Mouse (Mus musculus) embryonic facial prominence, embryonic 14.5 days (tissue): ENCODE measurements at regions not wholly inside any gene's neighbourhood (a gene's known extent, or its start where the extent isn't known, plus 50 kb on each side); places are given as distances from the start of the nearest gene placed in this dataset.

Experiments used
- ATAC-seq: fragments of 200-750 bp; cut with Nextera tagmentation; 2 replicates; pipeline ENCODE4 v1.8.0; 2017; ENCODE audit warnings: low read depth, moderate number of reproducible peaks, moderate TSS enrichment
- DNase-seq: peaks from one replicate; pipeline ENCODE4 v3.0.0-alpha.2; 2015; ENCODE audit warnings: low spot score
- H3K27ac ChIP-seq: fragments of 300-500 bp; sonication (generic); replicated peaks from 2 replicates; pipeline ENCODE4 v1.5.1; 2014; ENCODE audit warnings: low read depth, mild to moderate bottlenecking, low read length, moderate library complexity
- H3K27me3 ChIP-seq: fragments of 300-500 bp; sonication (generic); replicated peaks from 2 replicates; pipeline ENCODE4 v1.6.1; 2014; ENCODE audit warnings: low read length; ENCODE audit not compliant: control insufficient read depth, insufficient read depth
- H3K36me3 ChIP-seq: fragments of 300-500 bp; sonication (generic); 2 replicates; pipeline ENCODE4 v1.6.1; 2014; ENCODE audit warnings: low read length, mixed read lengths; ENCODE audit not compliant: control insufficient read depth, insufficient read depth
- H3K4me1 ChIP-seq: fragments of 300-500 bp; sonication (generic); 2 replicates; pipeline ENCODE4 v1.6.1; 2014; ENCODE audit warnings: antibody characterized with exemption, low read length; ENCODE audit not compliant: control insufficient read depth, insufficient read depth
- H3K4me2 ChIP-seq: fragments of 300-500 bp; sonication (generic); 2 replicates; pipeline ENCODE4 v1.6.1; 2014; ENCODE audit warnings: low read depth, mild to moderate bottlenecking, low read length, moderate library complexity, mixed read lengths
- H3K4me3 ChIP-seq: fragments of 300-500 bp; sonication (generic); 2 replicates; pipeline ENCODE4 v1.5.1; 2014; ENCODE audit warnings: low read depth, mild to moderate bottlenecking, low read length
- H3K9ac ChIP-seq: fragments of 300-500 bp; sonication (generic); 2 replicates; pipeline ENCODE4 v1.6.1; 2014; ENCODE audit warnings: low read depth, mild to moderate bottlenecking, low read length, moderate library complexity, mixed read lengths
- H3K9me3 ChIP-seq: fragments of 300-500 bp; sonication (generic); 2 replicates; pipeline ENCODE4 v1.6.1; 2016; ENCODE audit warnings: low read length; ENCODE audit not compliant: control insufficient read depth
- WGBS: fragments of 180-500 bp; shearing (Covaris S2); extraction: QIAGEN DNeasy Blood & Tissue Kit; methylation state at CpG from one replicate; pipeline ENCODE4 v1.1.7; 2014; 5-methylcytosine and 5-hydroxymethylcytosine counted together

DNA sequence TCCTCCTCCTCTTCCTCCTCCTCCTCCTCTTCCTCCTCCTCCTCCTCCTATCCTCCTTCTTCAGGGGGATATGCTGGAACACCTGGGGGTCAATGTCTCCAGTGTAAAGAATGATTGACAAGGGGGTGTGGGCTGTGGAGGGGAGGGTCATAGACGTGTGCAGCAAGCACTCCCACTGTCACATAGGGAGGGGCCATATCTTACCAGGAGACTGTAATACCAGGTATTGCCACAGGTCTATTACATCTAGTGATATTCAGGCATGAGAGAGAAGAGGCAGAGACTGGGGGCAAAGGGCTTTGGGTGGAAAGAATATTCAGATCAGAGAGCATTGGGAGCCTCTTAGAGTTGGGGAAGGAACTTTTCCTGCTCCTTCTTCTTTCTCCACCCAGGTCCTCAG, 102.3 kb downstream of the Ets2 start:
- no peak overlapping the region for H3K9ac ChIP-seq
- DNase-seq (no peak), ATAC-seq (no peak)
- H3K9me3 ChIP-seq = no peaks in the 10 kb centered on the region
- no peak overlapping the region for H3K27ac ChIP-seq
- no peaks in the 10 kb centered on the region for H3K36me3 ChIP-seq
- H3K4me3 ChIP-seq = no peak overlapping the region
- no peak overlapping the region for H3K4me2 ChIP-seq
- 0 out of 2 replicates have a peak, but pooled peaks cover 7% of the 10 kb centered on the region for H3K4me1 ChIP-seq
- no peaks in the 10 kb centered on the region for H3K27me3 ChIP-seq
- WGBS = 27% methylated on average over 1 of the region's 1 CpGs

DNA sequence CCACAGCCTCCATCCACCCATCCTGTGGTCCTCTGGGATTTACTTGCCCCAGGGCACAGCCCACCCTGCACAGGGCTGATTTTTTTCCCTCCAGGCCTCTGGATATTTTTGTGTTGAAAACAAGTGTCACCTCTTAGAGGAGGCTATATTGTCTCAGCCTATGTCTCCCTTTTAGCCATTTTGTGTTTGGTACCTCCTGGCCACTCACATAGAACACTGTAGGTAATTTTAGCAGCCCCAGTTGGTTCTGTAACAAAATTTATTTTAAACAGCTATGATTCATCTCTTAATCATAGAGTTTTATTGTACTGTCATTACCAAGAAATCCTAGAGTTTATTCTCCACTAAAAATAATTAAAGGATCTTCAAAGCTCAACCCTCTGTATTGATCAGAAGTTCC, 100.8 kb downstream of the Ets2 start:
- no peak overlapping the region for H3K9ac ChIP-seq
- no peak for DNase-seq
- H3K27ac ChIP-seq = no peak overlapping the region
- H3K4me2 ChIP-seq = no peak overlapping the region
- ATAC-seq = no peak
- H3K9me3 ChIP-seq = no peaks in the 10 kb centered on the region
- no peaks in the 10 kb centered on the region for H3K27me3 ChIP-seq
- no peaks in the 10 kb centered on the region for H3K36me3 ChIP-seq
- 0 out of 2 replicates have a peak, but pooled peaks cover 7% of the 10 kb centered on the region for H3K4me1 ChIP-seq
- H3K4me3 ChIP-seq = no peak overlapping the region

GRCm38 (mm10) chr16:95802207-95802606, 100.3 kb downstream of the Ets2 start:
- H3K9ac ChIP-seq = no peak overlapping the region
- no peaks in the 10 kb centered on the region for H3K9me3 ChIP-seq
- no peak overlapping the region for H3K4me3 ChIP-seq
- H3K4me1 ChIP-seq = 0 out of 2 replicates have a peak, but pooled peaks cover 7% of the 10 kb centered on the region
- H3K27ac ChIP-seq = no peak overlapping the region
- no peak overlapping the region for H3K4me2 ChIP-seq
- DNase-seq = no peak
- no peak for ATAC-seq
- no peaks in the 10 kb centered on the region for H3K27me3 ChIP-seq
- H3K36me3 ChIP-seq = no peaks in the 10 kb centered on the region
- WGBS = 53% methylated on average over 4 of the region's 4 CpGs

DNA sequence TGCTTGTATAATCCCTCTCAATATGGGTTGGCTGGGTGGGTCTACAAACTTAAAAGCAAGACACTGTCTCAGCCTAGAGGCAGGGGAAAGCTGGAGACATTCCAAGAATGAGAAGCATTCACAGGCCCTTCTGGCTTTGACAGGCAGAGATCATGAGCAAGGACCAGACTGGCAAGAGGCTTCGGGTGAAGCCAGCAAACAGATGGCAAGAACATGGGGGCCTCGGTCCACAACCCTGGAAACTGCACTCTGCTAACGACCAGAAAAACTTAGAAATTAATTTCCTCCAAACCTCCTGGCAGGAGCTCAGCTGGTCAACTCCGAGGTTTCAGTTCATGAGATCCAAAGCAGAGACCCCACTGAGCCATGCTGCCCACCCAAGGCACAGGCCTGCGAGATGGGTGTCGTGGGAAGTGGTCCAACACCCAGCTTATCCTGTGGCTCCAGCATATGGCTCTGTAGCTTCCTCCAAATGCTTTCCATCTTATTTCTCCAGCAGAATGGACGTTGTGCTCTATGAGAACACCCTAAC, 99.1 kb downstream of the Ets2 start:
- Histone ChIP-seq H3K9me3 (no peaks in the 10 kb centered on the region), H3K27me3 (no peaks in the 10 kb centered on the region), H3K9ac (no peak overlapping the region), H3K27ac (no peak overlapping the region), H3K4me1 (0 out of 2 replicates have a peak, but pooled peaks cover 7% of the 10 kb centered on the region), H3K4me3 (no peak overlapping the region), H3K36me3 (no peaks in the 10 kb centered on the region), H3K4me2 (no peak overlapping the region)
- 63% methylated on average over 7 of the region's 7 CpGs for WGBS
- DNase-seq = peak; percentile 78
- ATAC-seq = peak; percentile 33; the same call in 1 of the 2 replicates

- peaks cover 12% of the 10 kb centered on the region; the same call in 1 of the 2 replicates for H3K4me1 ChIP-seq
- no peak overlapping the region for H3K9ac ChIP-seq
- no peak overlapping the region for H3K4me3 ChIP-seq
- no peaks in the 10 kb centered on the region for H3K27me3 ChIP-seq
- no peaks in the 10 kb centered on the region for H3K36me3 ChIP-seq
- DNase-seq (no peak), ATAC-seq (no peak)
- H3K4me2 ChIP-seq = no peak overlapping the region
- WGBS = 66% methylated on average over 9 of the region's 9 CpGs
- H3K27ac ChIP-seq = no peak overlapping the region
- H3K9me3 ChIP-seq = no peaks in the 10 kb centered on the region
These were observed 96.7 kb downstream of the Ets2 start for GRCm38 (mm10) chr16:95798582-95798981.

- 78% methylated on average over 11 of the region's 11 CpGs for WGBS
- H3K4me1 ChIP-seq = peaks cover 12% of the 10 kb centered on the region; the same call in 1 of the 2 replicates
These were observed 96.2 kb downstream of the Ets2 start for GRCm38 (mm10) chr16:95798099-95798498.

DNA sequence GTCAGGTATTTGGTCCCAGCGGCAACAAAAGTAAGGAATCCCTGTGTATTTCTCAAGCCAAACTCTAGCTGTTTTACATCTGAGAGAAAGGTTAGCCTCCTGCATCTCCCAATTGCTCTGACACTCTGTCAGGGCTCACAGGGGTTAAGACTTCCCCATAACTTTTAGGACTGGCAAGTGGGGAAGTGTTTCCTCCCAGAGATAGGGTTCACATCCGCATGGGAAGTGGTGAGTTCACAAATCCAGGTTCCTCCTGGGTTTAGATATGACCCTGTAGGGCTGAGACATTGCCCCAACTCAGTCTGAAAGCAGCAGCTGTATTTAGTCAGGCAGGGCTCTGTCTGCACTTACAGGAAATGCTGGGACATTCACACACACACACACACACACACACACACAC, 95.3 kb downstream of the Ets2 start:
- Histone ChIP-seq H3K27ac (no peak overlapping the region), H3K36me3 (no peaks in the 10 kb centered on the region), H3K27me3 (no peaks in the 10 kb centered on the region), H3K9ac (no peak overlapping the region), H3K4me2 (no peak overlapping the region), H3K9me3 (no peaks in the 10 kb centered on the region), H3K4me3 (no peak overlapping the region), H3K4me1 (peaks cover 12% of the 10 kb centered on the region; the same call in 1 of the 2 replicates)
- WGBS = 79% methylated on average over 2 of the region's 2 CpGs
- ATAC-seq = no peak
- no peak for DNase-seq

More at GRCm38 (mm10) chr16:95798099-95798498, 96.2 kb downstream of the Ets2 start:
- Histone ChIP-seq H3K4me3 (no peak overlapping the region), H3K36me3 (no peaks in the 10 kb centered on the region), H3K9me3 (no peaks in the 10 kb centered on the region), H3K9ac (no peak overlapping the region), H3K27ac (no peak overlapping the region), H3K4me2 (no peak overlapping the region), H3K27me3 (no peaks in the 10 kb centered on the region)
- DNase-seq = no peak
- ATAC-seq = no peak

- peak overlapping the region; percentile 10; the same call in 1 of the 2 replicates for H3K4me2 ChIP-seq
- DNase-seq = no peak
- WGBS = 75% methylated on average over 8 of the region's 8 CpGs
- H3K4me3 ChIP-seq = no peak overlapping the region
- no peak overlapping the region for H3K9ac ChIP-seq
- no peak overlapping the region for H3K27ac ChIP-seq
- no peaks in the 10 kb centered on the region for H3K36me3 ChIP-seq
- H3K27me3 ChIP-seq = no peaks in the 10 kb centered on the region
- no peak for ATAC-seq
- peaks cover 6% of the 10 kb centered on the region; the same call in 1 of the 2 replicates for H3K4me1 ChIP-seq
- no peaks in the 10 kb centered on the region for H3K9me3 ChIP-seq
These were observed 93.0 kb downstream of the Ets2 start for GRCm38 (mm10) chr16:95794876-95795275.

GRCm38 (mm10) chr16:95794281-95794727, 92.4 kb downstream of the Ets2 start:
- Histone ChIP-seq H3K9me3 (no peaks in the 10 kb centered on the region), H3K9ac (no peak overlapping the region), H3K4me3 (no peak overlapping the region), H3K36me3 (no peaks in the 10 kb centered on the region), H3K4me1 (peaks cover 6% of the 10 kb centered on the region; the same call in 1 of the 2 replicates), H3K27me3 (no peaks in the 10 kb centered on the region), H3K4me2 (peak overlapping the region; percentile 10; the same call in 1 of the 2 replicates), H3K27ac (no peak overlapping the region)
- 47% methylated on average over 9 of the region's 10 CpGs for WGBS
- DNase-seq = no peak
- ATAC-seq = no peak
